Mouse (Mus musculus) forebrain, embryonic 11.5 days (tissue): ENCODE results near the gene Plppr1. TPM values are rescaled to one million over a fixed set of nuclear protein-coding genes. Genes with fewer than 3 reads are reported as not detected.

ENCODE experiments used
- ATAC-seq: fragments of 200-750 bp; cut with Nextera tagmentation; replicated peaks from 2 replicates; pipeline ENCODE4 v1.8.0; 2017; ENCODE audit warnings: moderate TSS enrichment; ENCODE audit not compliant: low FRiP score
- DNase-seq: peaks from one replicate; pipeline ENCODE4 v3.0.0-alpha.2; 2017; ENCODE audit warnings: low spot score
- H3K27ac ChIP-seq: fragments of 300-500 bp; sonication (generic); 2 replicates; pipeline ENCODE4 v1.5.1; 2014; ENCODE audit warnings: low read depth, low read length
- H3K27me3 ChIP-seq: fragments of 300-500 bp; sonication (generic); 2 replicates; pipeline ENCODE4 v1.6.1; 2014; ENCODE audit warnings: mild to moderate bottlenecking, low read length, mixed read lengths; ENCODE audit not compliant: control insufficient read depth, insufficient read depth
- H3K36me3 ChIP-seq: fragments of 300-500 bp; sonication (generic); 2 replicates; pipeline ENCODE4 v1.6.1; 2014; ENCODE audit warnings: mild to moderate bottlenecking, low read length, moderate library complexity, mixed read lengths; ENCODE audit not compliant: control insufficient read depth, insufficient read depth
- H3K4me1 ChIP-seq: fragments of 300-500 bp; sonication (generic); replicated peaks from 2 replicates; pipeline ENCODE4 v1.6.1; 2014; ENCODE audit warnings: low read length, mixed read lengths; ENCODE audit not compliant: control insufficient read depth, insufficient read depth
- H3K4me2 ChIP-seq: fragments of 300-500 bp; sonication (generic); 2 replicates; pipeline ENCODE4 v1.6.1; 2014; ENCODE audit warnings: low read depth, mild to moderate bottlenecking, low read length, moderate library complexity, mixed read lengths; ENCODE audit not compliant: severe bottlenecking
- H3K4me3 ChIP-seq: fragments of 300-500 bp; sonication (generic); 2 replicates; pipeline ENCODE4 v1.5.1; 2014; ENCODE audit warnings: low read depth, low read length
- H3K9ac ChIP-seq: fragments of 300-500 bp; sonication (generic); 2 replicates; pipeline ENCODE4 v1.6.1; 2014; ENCODE audit warnings: low read length
- H3K9me3 ChIP-seq: fragments of 300-500 bp; sonication (generic); 2 replicates; pipeline ENCODE4 v1.6.1; 2016; ENCODE audit warnings: low read length, mixed read lengths; ENCODE audit not compliant: control insufficient read depth
- WGBS: fragments of 180-500 bp; shearing (Covaris S2); extraction: QIAGEN DNeasy Blood & Tissue Kit; methylation state at CpG from one replicate; pipeline ENCODE4 v1.1.7; 2014; 5-methylcytosine and 5-hydroxymethylcytosine counted together
- polyA plus RNA-seq: library from polyadenylated mRNA; unstranded; fragments of >200 nt; fragmentation: Nextera tagmentation; extraction: Ambion mirVana; gene quantifications from 2 replicates; pipeline ENCODE4 v1.2.1, GENCODE M21; 2014

Gene Plppr1
- polyA plus RNA-seq, 1 experiment from 2014 or later = 10.1 TPM

DNA sequence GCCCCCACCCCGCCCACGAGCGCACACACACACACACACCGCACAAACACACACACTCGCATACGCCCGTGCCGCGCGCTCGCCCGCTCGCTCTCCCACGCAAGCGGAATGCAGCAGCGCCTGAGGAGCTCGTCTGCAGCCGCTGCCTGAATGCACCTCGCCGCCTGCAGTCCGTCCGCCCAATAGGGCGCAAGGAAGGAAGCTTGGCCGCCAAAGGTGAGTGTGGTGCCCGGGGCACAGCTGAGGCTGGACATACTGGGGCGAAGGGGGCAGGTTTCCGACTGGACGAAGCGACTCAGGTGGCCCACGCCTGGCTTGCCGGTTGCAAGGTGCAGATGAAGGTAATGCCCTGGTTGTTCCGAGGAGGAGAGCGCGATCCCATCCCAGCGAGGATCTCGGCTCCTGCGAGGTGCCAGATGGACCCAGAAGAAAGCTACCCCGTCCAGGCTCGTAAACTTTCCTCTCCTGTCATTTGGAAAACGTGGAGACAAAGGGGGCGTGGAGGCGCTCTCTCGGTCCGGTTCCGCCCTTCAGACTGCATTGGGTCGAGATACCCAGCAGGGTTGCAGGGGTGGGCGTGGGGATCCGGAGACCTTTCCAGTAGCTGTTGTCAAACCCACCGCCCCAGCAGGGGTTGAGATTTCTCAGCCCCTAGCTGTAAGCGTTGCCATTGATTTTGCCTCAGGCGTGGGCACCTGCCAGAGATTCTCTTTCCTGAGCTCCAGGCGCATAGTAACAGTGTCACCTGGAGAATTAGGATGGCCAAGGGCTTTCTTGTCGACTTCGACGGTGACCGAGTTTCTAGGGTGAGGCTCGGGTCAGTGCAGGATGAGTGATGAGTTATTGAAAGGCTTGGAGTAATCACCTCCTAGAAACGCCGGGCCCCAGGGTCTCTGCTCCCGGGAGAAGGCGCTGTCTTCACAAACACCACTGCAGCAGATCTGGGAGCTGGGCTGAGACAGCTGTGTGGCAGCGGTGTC, 619 bp downstream of the Plppr1 start:
- Histone ChIP-seq H3K4me3 (peak overlapping the region; percentile 61), H3K4me1 (peaks cover 4% of the 10 kb centered on the region; the same call in 1 of the 2 replicates), H3K27me3 (no peaks in the 10 kb centered on the region; the same call in 1 of the 2 replicates), H3K9ac (peak overlapping the region; percentile 67), H3K9me3 (no peaks in the 10 kb centered on the region), H3K27ac (no peak overlapping the region), H3K36me3 (no peaks in the 10 kb centered on the region), H3K4me2 (peak overlapping the region; percentile 85)
- peak; percentile 77 for ATAC-seq
- DNase-seq = peak; percentile 66
- under 1% methylated on average over 62 of the region's 62 CpGs for WGBS

DNA sequence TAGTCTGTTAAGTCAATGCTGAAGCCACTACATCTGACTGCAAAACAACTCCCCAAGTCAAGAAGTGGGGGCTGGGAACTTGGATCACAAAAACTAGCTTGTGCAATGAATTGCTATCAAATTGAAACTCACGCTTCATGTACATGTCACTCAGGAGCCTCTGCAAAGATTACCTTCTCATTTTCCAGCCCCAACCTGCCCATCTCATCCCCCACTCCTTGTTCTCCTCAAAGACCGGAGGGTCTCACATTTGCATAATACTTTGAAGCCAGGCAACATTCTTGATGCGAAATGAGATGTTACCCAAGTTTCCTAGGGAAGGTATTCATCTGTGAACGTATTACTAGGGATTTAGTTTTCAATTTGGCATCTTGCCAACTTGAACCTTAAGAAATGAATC, 10.4 kb downstream of the Plppr1 start:
- Histone ChIP-seq H3K27ac (no peak overlapping the region), H3K4me2 (no peak overlapping the region), H3K27me3 (no peaks in the 10 kb centered on the region), H3K9ac (no peak overlapping the region), H3K9me3 (no peaks in the 10 kb centered on the region), H3K4me1 (0 out of 2 replicates have a peak, but pooled peaks cover 3% of the 10 kb centered on the region), H3K4me3 (no peak overlapping the region), H3K36me3 (no peaks in the 10 kb centered on the region)
- no peak for ATAC-seq
- no peak for DNase-seq
- WGBS = 77% methylated on average over 4 of the region's 4 CpGs

DNA sequence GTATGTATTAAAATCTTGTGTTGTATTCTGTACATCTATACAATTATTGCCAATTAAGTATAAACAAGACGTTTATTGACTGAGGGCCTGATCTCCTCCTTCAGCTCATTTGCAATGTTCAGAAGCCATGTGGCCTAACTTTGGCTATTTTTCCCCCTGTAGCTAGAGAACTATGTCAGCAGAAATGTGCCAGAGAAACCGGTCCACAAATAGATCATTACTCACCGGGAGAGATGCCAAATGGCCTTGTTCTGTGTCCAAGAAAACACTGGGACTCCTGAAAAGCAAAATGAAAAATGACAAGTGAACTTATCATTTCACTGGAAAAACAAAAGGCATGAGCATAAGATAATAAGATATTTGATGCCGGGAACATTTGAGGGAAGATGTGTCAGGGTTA, 13.8 kb downstream of the Plppr1 start:
- Histone ChIP-seq H3K4me2 (no peak overlapping the region), H3K4me1 (no peaks in the 10 kb centered on the region), H3K9ac (no peak overlapping the region), H3K36me3 (no peaks in the 10 kb centered on the region), H3K9me3 (no peaks in the 10 kb centered on the region), H3K27me3 (no peaks in the 10 kb centered on the region), H3K27ac (no peak overlapping the region), H3K4me3 (no peak overlapping the region)
- DNase-seq (no peak), ATAC-seq (no peak)
- 91% methylated on average over 4 of the region's 4 CpGs for WGBS

DNA sequence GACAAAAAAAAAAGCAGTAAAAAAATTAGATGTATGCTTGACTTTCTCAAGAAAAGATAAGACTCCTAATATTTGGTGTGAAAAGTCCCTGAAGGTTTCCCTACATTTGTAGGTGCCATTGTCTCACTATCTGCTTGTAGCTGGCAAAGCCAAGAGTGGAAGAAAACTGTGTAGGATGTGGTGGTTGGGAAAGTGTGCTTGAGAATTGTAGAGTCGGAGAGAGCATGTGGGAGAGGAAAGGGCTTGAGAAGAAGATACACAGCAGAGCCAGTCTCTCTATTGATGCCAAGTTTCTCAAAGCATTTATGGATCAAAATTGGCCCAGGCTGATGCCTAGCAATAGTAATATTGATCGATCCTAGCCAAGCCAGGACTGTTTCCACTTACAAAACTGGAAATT, 16.8 kb downstream of the Plppr1 start:
- no peak for ATAC-seq
- Histone ChIP-seq H3K4me2 (no peak overlapping the region), H3K4me1 (no peaks in the 10 kb centered on the region), H3K9me3 (no peaks in the 10 kb centered on the region), H3K27me3 (no peaks in the 10 kb centered on the region), H3K27ac (no peak overlapping the region), H3K9ac (no peak overlapping the region), H3K4me3 (no peak overlapping the region), H3K36me3 (no peaks in the 10 kb centered on the region)
- WGBS = 86% methylated on average over 2 of the region's 2 CpGs
- no peak for DNase-seq

DNA sequence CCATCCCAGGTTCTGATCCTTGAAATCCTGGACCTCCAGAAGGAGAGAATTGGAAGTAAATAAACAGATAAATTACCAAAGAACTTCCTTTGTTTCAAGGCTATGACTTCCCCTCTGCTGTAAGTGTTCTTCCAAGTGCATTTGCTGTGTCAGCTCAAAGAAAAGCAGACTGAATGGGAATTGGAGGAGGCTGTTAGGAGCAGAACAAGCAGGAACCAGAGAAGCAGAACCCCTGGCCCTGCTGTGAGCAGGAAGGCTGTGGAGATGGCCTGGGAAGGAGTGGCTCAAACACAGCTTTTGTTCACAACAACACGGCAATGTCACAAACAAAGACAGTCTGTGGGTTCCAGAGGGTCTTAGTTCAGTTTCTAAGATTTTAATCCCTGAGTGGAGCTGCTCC, 20.3 kb downstream of the Plppr1 start:
- no peaks in the 10 kb centered on the region for H3K36me3 ChIP-seq
- no peak overlapping the region for H3K27ac ChIP-seq
- H3K4me1 ChIP-seq = no peaks in the 10 kb centered on the region
- no peak for DNase-seq
- H3K9ac ChIP-seq = no peak overlapping the region
- H3K4me3 ChIP-seq = no peak overlapping the region
- no peak overlapping the region for H3K4me2 ChIP-seq
- H3K9me3 ChIP-seq = no peaks in the 10 kb centered on the region
- no peaks in the 10 kb centered on the region for H3K27me3 ChIP-seq
- 11% methylated on average over 1 of the region's 1 CpGs for WGBS
- no peak for ATAC-seq

DNA sequence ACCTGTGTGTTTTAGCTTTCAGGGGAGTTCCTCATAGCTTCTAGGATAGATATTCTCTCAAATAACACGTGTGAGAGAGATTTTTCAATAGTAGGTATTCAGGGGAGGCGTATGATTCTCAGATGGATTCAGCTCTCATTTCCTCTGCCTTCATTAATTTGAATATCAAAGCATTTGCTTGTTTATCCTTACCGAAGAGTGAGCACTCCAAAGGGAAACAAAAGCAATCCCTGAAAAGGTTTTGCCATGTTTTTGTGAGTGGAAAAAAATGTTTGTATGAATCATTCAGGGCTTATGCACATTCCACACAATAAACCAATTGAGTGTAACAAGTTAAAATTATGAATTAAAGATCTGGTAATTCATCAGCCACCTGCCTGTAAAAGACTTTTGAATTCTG, 29.1 kb downstream of the Plppr1 start:
- ATAC-seq = no peak
- H3K9me3 ChIP-seq = no peaks in the 10 kb centered on the region
- no peaks in the 10 kb centered on the region for H3K4me1 ChIP-seq
- no peaks in the 10 kb centered on the region for H3K36me3 ChIP-seq
- H3K4me2 ChIP-seq = no peak overlapping the region
- no peak overlapping the region for H3K9ac ChIP-seq
- H3K4me3 ChIP-seq = no peak overlapping the region
- 32% methylated on average over 3 of the region's 3 CpGs for WGBS
- H3K27me3 ChIP-seq = no peaks in the 10 kb centered on the region
- H3K27ac ChIP-seq = no peak overlapping the region
- no peak for DNase-seq

DNA sequence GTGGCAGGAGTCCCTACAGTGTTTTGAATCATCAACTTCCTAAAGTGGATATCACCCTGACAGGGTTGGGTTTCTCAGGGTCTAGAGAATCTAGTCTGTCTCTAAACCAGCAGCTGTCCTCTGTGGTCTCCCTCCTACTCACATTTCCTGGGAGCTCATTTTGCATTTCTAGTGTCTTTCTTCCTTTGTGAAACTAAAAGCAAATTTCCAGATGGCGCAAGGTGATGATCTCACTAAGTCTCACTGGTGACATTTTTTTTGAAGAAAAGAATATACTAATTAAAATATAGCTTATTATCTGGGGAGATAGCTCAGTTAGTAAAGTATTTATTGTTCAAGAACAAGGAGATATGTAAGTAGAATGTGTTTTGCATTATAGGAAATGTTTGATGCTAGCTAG, 31.4 kb downstream of the Plppr1 start:
- no peak overlapping the region for H3K9ac ChIP-seq
- no peaks in the 10 kb centered on the region for H3K4me1 ChIP-seq
- no peak overlapping the region for H3K4me3 ChIP-seq
- H3K27ac ChIP-seq = no peak overlapping the region
- no peaks in the 10 kb centered on the region for H3K36me3 ChIP-seq
- ATAC-seq = no peak
- H3K27me3 ChIP-seq = no peaks in the 10 kb centered on the region
- DNase-seq = no peak
- 100% methylated on average over 1 of the region's 1 CpGs for WGBS
- no peaks in the 10 kb centered on the region for H3K9me3 ChIP-seq
- H3K4me2 ChIP-seq = no peak overlapping the region

DNA sequence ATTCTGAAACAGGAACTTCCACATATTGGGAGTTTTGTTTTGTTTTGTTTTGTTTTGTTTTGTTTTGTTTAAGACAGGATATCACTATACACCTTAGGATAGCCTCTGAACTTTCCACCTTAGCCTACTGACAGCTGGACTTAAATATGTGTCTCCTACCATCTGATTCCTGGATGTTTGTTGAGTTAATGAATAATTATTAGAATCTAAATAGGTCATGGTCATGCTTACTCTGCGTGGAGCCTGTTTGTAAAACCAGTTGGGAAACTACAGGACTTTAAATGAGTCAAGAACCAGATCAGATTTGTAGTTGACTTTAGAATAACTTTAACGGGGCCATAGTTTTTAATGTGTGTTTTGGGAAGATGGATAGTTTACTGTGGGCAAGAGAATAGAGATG, 40.4 kb downstream of the Plppr1 start:
- Histone ChIP-seq H3K9ac (no peak overlapping the region), H3K36me3 (no peaks in the 10 kb centered on the region), H3K4me1 (no peaks in the 10 kb centered on the region; the same call in 1 of the 2 replicates), H3K27me3 (no peaks in the 10 kb centered on the region), H3K4me2 (no peak overlapping the region), H3K9me3 (no peaks in the 10 kb centered on the region), H3K4me3 (no peak overlapping the region), H3K27ac (no peak overlapping the region)
- no peak for ATAC-seq
- DNase-seq = no peak
- WGBS = 90% methylated on average over 2 of the region's 2 CpGs
